ENCODE assay signal across 9 mouse cellular contexts in genomic region chr15:10635121-10635520, GRCm38 (mm10).
DNase-seq lines count a peak whose midpoint lies in the region; ATAC-seq and TF ChIP-seq lines count a peak whose summit lies in the region.
"Had no signal": no experiment of that assay in that cellular context is flagged by ENCODE, and none has a peak within 500 bp of the region (broad histone marks: within the 10 kb centered on the region; RNA-seq: fewer than 3 reads in every experiment).

No protein-coding gene starts in this region.

- H3K4me3 ChIP-seq in heart, embryonic 13.5 days: no peak overlapping the region
- H3K4me3 ChIP-seq in E14TG2a.4 (replicated peaks; ENCODE audit: low read length): 0 out of 2 replicates have a peak overlapping the region, but pooled peaks have one; percentile 7
- H3K4me3 ChIP-seq in forebrain, embryonic 13.5 days: no peak overlapping the region
- no peak overlapping the region for H3K4me3 ChIP-seq in liver, embryonic 13.5 days (replicated peaks)

- peaks cover 14% of the 10 kb centered on the region for H3K36me3 ChIP-seq in heart, embryonic 13.5 days
- H3K36me3 ChIP-seq in E14TG2a.4 (ENCODE audit: insufficient read depth, low read length): peaks cover 51% of the 10 kb centered on the region
- H3K36me3 ChIP-seq in forebrain, embryonic 13.5 days (ENCODE audit: poor library complexity, severe bottlenecking): peaks cover 18% of the 10 kb centered on the region
- H3K36me3 ChIP-seq in liver, embryonic 13.5 days: peaks cover 7% of the 10 kb centered on the region; the same call in 1 of the 2 replicates

- 0 out of 2 replicates have a peak overlapping the region, but pooled peaks have one; percentile 38 for H3K9ac ChIP-seq in heart, embryonic 13.5 days
- H3K9ac ChIP-seq in forebrain, embryonic 13.5 days: no peak overlapping the region
- no peak overlapping the region for H3K9ac ChIP-seq in liver, embryonic 13.5 days

- 0 out of 2 replicates have a peak, but pooled peaks cover 3% of the 10 kb centered on the region for H3K27me3 ChIP-seq in heart, embryonic 13.5 days (replicated peaks)
- no peaks in the 10 kb centered on the region for H3K27me3 ChIP-seq in E14TG2a.4 (ENCODE audit: insufficient read depth, low read length)
- H3K27me3 ChIP-seq in forebrain, embryonic 13.5 days: no peaks in the 10 kb centered on the region
- H3K27me3 ChIP-seq in liver, embryonic 13.5 days: no peaks in the 10 kb centered on the region

- peaks cover 18% of the 10 kb centered on the region for H3K4me1 ChIP-seq in heart, embryonic 13.5 days
- H3K4me1 ChIP-seq in E14TG2a.4 (replicated peaks; ENCODE audit: low read depth, low read length): peaks cover 64% of the 10 kb centered on the region
- peaks cover 11% of the 10 kb centered on the region for H3K4me1 ChIP-seq in forebrain, embryonic 13.5 days
- peaks cover 16% of the 10 kb centered on the region for H3K4me1 ChIP-seq in liver, embryonic 13.5 days (replicated peaks)

- DNase-seq in heart, postnatal 14 days: no peak
- no peak for DNase-seq in liver, embryonic 13.5 days
- no peak for DNase-seq in gastrocnemius, postnatal 25 days
- DNase-seq in right cerebral cortex, postnatal 10 days (ENCODE audit: low spot score in 2 of 2): no peak
- DNase-seq in cerebellum, postnatal 25 days: no peak
- DNase-seq: right cerebral cortex, adult 18-20 months had no signal

- intact Hi-C loops in heart, postnatal 14 days (cut with DNase I): no loop called here

- WGBS in heart, embryonic 13.5 days: 55% methylated on average over 10 of the region's 10 CpGs
- WGBS in forebrain, embryonic 13.5 days: 60% methylated on average over 10 of the region's 10 CpGs
- 73% methylated on average over 10 of the region's 10 CpGs for WGBS in liver, embryonic 13.5 days (ENCODE audit: insufficient replicate concordance)

- H3K27ac ChIP-seq in heart, embryonic 13.5 days (replicated peaks): peak overlapping the region; percentile 29; the same call in 1 of the 2 replicates
- peak overlapping the region; percentile 37; the same call in 1 of the 2 replicates for H3K27ac ChIP-seq in forebrain, embryonic 13.5 days
- no peak overlapping the region for H3K27ac ChIP-seq in liver, embryonic 13.5 days

- TF ChIP-seq CTCF in E14TG2a.4 (conservative IDR thresholded peaks at IDR 0.05; ENCODE audit: low read length): no peak

- no peak for ATAC-seq in heart, embryonic 13.5 days (ENCODE audit: extremely low read depth, insufficient number of reproducible peaks, low FRiP score, low TSS enrichment)
- 0 out of 2 replicates have a peak, but pooled peaks have one; percentile 20 for ATAC-seq in forebrain, embryonic 13.5 days
- 0 out of 2 replicates have a peak, but pooled peaks have one; percentile 16 for ATAC-seq in liver, embryonic 13.5 days (ENCODE audit: low read depth)

- H3K4me2 ChIP-seq in heart, embryonic 13.5 days: no peak overlapping the region
- no peak overlapping the region for H3K4me2 ChIP-seq in forebrain, embryonic 13.5 days
- H3K4me2 ChIP-seq in liver, embryonic 13.5 days: no peak overlapping the region

- no peaks in the 10 kb centered on the region for H3K9me3 ChIP-seq in heart, embryonic 13.5 days
- no peaks in the 10 kb centered on the region for H3K9me3 ChIP-seq in E14TG2a.4 (ENCODE audit: low read length)
- no peaks in the 10 kb centered on the region for H3K9me3 ChIP-seq in forebrain, embryonic 13.5 days (replicated peaks)
- no peaks in the 10 kb centered on the region for H3K9me3 ChIP-seq in liver, embryonic 13.5 days (replicated peaks)
